Mouse (Mus musculus) heart, postnatal 4 days (tissue): Measurements from ENCODE around the gene Rfx7. TPM values are rescaled to one million over a fixed set of nuclear protein-coding genes. Genes with fewer than 3 reads are reported as not detected.
"Not testable (repeated sequence)": the region's sequence is repeated elsewhere in the genome, so short reads cannot be mapped to it uniquely, and the experiment has no call there.

Experiments used
- DNase-seq: peaks from one replicate; pipeline ENCODE4 v3.0.0; 2021
- total RNA-seq, 2 experiments: library from RNA; stranded (reverse); gene quantifications; 2 replicates each; pipeline ENCODE4 v1.2.3; 2021

Gene Rfx7
- total RNA-seq, 2 experiments from 2014 or later = 18.1 to 18.9 TPM

- DNase-seq = peak; percentile 38
These were observed 108.6 kb downstream of the Rfx7 start for GRCm38 (mm10) chr9:72640642-72641041.

- DNase-seq = peak; percentile 56
These were observed 109.1 kb downstream of the Rfx7 start for GRCm38 (mm10) chr9:72641093-72641680.

GRCm38 (mm10) chr9:72642756-72643447 lies 110.9 kb downstream of the Rfx7 start:
- not testable (repeated sequence) for DNase-seq

- no peak for DNase-seq
These were observed 111.8 kb downstream of the Rfx7 start for GRCm38 (mm10) chr9:72643651-72644417.

GRCm38 (mm10) chr9:72644418-72645110 lies 112.5 kb downstream of the Rfx7 start:
- no peak for DNase-seq

- no peak for DNase-seq
These were observed 117.7 kb downstream of the Rfx7 start for GRCm38 (mm10) chr9:72649781-72650180.

- DNase-seq = peak; percentile 52
These were observed 120.9 kb downstream of the Rfx7 start for GRCm38 (mm10) chr9:72652961-72653360.

- no peak for DNase-seq
These were observed 121.5 kb downstream of the Rfx7 start for GRCm38 (mm10) chr9:72653533-72653932.

- DNase-seq = peak; percentile 85
These were observed 122.7 kb downstream of the Rfx7 start for GRCm38 (mm10) chr9:72654593-72655242.

- peak; percentile 56 for DNase-seq
These were observed 123.6 kb downstream of the Rfx7 start for GRCm38 (mm10) chr9:72655602-72656001.

- DNase-seq = no peak
These were observed 124.5 kb downstream of the Rfx7 start for GRCm38 (mm10) chr9:72656491-72656890.

GRCm38 (mm10) chr9:72656940-72657339 lies 124.9 kb downstream of the Rfx7 start:
- DNase-seq = no peak

GRCm38 (mm10) chr9:72657694-72658093 lies 125.7 kb downstream of the Rfx7 start:
- no peak for DNase-seq

- no peak for DNase-seq
These were observed 128.1 kb downstream of the Rfx7 start for GRCm38 (mm10) chr9:72660139-72660538.

- no peak for DNase-seq
These were observed 128.9 kb downstream of the Rfx7 start for GRCm38 (mm10) chr9:72660911-72661310.

GRCm38 (mm10) chr9:72661561-72661894 lies 129.5 kb downstream of the Rfx7 start:
- no peak for DNase-seq

- peak; percentile 98 for DNase-seq
These were observed 130.0 kb downstream of the Rfx7 start, which contains the start of gene Nedd4 for GRCm38 (mm10) chr9:72661895-72662661. Gene Nedd4 (plus strand): TSS chr9:72662346.

- peak; percentile 86 for DNase-seq
These were observed 130.9 kb downstream of the Rfx7 start for GRCm38 (mm10) chr9:72662691-72663533.

GRCm38 (mm10) chr9:72663534-72663918 lies 131.5 kb downstream of the Rfx7 start:
- DNase-seq = no peak
